Mouse (Mus musculus): ENCODE results near the gene Gm49383. TPM values are rescaled to one million over a fixed set of nuclear protein-coding genes. Genes with fewer than 3 reads are reported as not detected.
"Not testable (repeated sequence)": the region's sequence is repeated elsewhere in the genome, so short reads cannot be mapped to it uniquely, and the experiment has no call there.

Gm49383 gene
- total RNA-seq, 1 experiment, result 11.7 TPM

GRCm38 (mm10) chr12:69164904-69165303, 32.0 kb downstream of the Gm49383 start:
- no peak for DNase-seq (ENCODE audit: low read depth, low spot score)
- peaks cover 0 to 4% of the 10 kb centered on the region in 2 experiments for H3K4me1 ChIP-seq (ENCODE audit: control insufficient read depth in 2 of 2, insufficient read depth in 2 of 2, low read length in 2 of 2, poor library complexity in 1 of 2)
- no peak overlapping the region for H3K27ac ChIP-seq (ENCODE audit: insufficient read depth, low read depth, low read length, poor library complexity, severe bottlenecking)
- H3K36me3 ChIP-seq (ENCODE audit: control insufficient read depth, insufficient read depth, low read length, poor library complexity, severe bottlenecking), result no peaks in the 10 kb centered on the region
- no peak overlapping the region for H3K4me3 ChIP-seq (ENCODE audit: insufficient read depth in 1 of 2, low read depth in 1 of 2, low read length in 2 of 2, poor library complexity in 1 of 2, severe bottlenecking in 1 of 2)
- in situ Hi-C loops (cut with MboI; ENCODE audit: low sequenced_read_pairs in 2 of 2, unreplicated experiment in 2 of 2), result no loop called here
- no peak overlapping the region for H3K9ac ChIP-seq (ENCODE audit: insufficient read depth, low read depth, low read length, poor library complexity, severe bottlenecking)
- TF ChIP-seq HCFC1 (IDR thresholded peaks at IDR 0.05; ENCODE audit: borderline replicate concordance, insufficient read depth, low read length) (no peak), MAFK (IDR thresholded peaks at IDR 0.05; ENCODE audit: insufficient read depth, low read depth, low read length) (no peak), ZC3H11A (IDR thresholded peaks at IDR 0.05; ENCODE audit: borderline replicate concordance, low read depth, low read length) (no peak), CHD2 (IDR thresholded peaks at IDR 0.05; ENCODE audit: low read depth, low read length) (no peak), ZNF384 (IDR thresholded peaks at IDR 0.05; ENCODE audit: low read depth, low read length) (no peak)
- no peaks in the 10 kb centered on the region for H3K9me3 ChIP-seq (ENCODE audit: control insufficient read depth, insufficient read depth, low read depth, low read length)

GRCm38 (mm10) chr12:69163586-69163985, 33.3 kb downstream of the Gm49383 start:
- DNase-seq (ENCODE audit: low read depth, low spot score); H3K9me3 ChIP-seq (ENCODE audit: control insufficient read depth, insufficient read depth, low read depth, low read length); in situ Hi-C loops (cut with MboI; ENCODE audit: low sequenced_read_pairs in 2 of 2, unreplicated experiment in 2 of 2); H3K9ac ChIP-seq (ENCODE audit: insufficient read depth, low read depth, low read length, poor library complexity, severe bottlenecking); H3K27ac ChIP-seq (ENCODE audit: insufficient read depth, low read depth, low read length, poor library complexity, severe bottlenecking); H3K36me3 ChIP-seq (ENCODE audit: control insufficient read depth, insufficient read depth, low read length, poor library complexity, severe bottlenecking); H3K4me1 ChIP-seq (ENCODE audit: control insufficient read depth in 2 of 2, insufficient read depth in 2 of 2, low read length in 2 of 2, poor library complexity in 1 of 2); H3K4me3 ChIP-seq (ENCODE audit: insufficient read depth in 1 of 2, low read depth in 1 of 2, low read length in 2 of 2, poor library complexity in 1 of 2, severe bottlenecking in 1 of 2): not testable (repeated sequence)

GRCm38 (mm10) chr12:69160677-69161076, 36.2 kb downstream of the Gm49383 start:
- H3K4me1 ChIP-seq (ENCODE audit: control insufficient read depth in 2 of 2, insufficient read depth in 2 of 2, low read length in 2 of 2, poor library complexity in 1 of 2); in situ Hi-C loops (cut with MboI; ENCODE audit: low sequenced_read_pairs in 2 of 2, unreplicated experiment in 2 of 2); DNase-seq (ENCODE audit: low read depth, low spot score); H3K9ac ChIP-seq (ENCODE audit: insufficient read depth, low read depth, low read length, poor library complexity, severe bottlenecking); H3K4me3 ChIP-seq (ENCODE audit: insufficient read depth in 1 of 2, low read depth in 1 of 2, low read length in 2 of 2, poor library complexity in 1 of 2, severe bottlenecking in 1 of 2); H3K9me3 ChIP-seq (ENCODE audit: control insufficient read depth, insufficient read depth, low read depth, low read length); H3K27ac ChIP-seq (ENCODE audit: insufficient read depth, low read depth, low read length, poor library complexity, severe bottlenecking): not testable (repeated sequence)
- H3K36me3 ChIP-seq (ENCODE audit: control insufficient read depth, insufficient read depth, low read length, poor library complexity, severe bottlenecking), result peaks cover 14% of the 10 kb centered on the region

- in situ Hi-C loops (cut with MboI; ENCODE audit: low sequenced_read_pairs in 2 of 2, unreplicated experiment in 2 of 2), result no loop called here
- DNase-seq (ENCODE audit: low read depth, low spot score), result peak; percentile 84
- no peak overlapping the region for H3K27ac ChIP-seq (ENCODE audit: insufficient read depth, low read depth, low read length, poor library complexity, severe bottlenecking)
- no peaks in the 10 kb centered on the region for H3K9me3 ChIP-seq (ENCODE audit: control insufficient read depth, insufficient read depth, low read depth, low read length)
- H3K36me3 ChIP-seq (ENCODE audit: control insufficient read depth, insufficient read depth, low read length, poor library complexity, severe bottlenecking), result peaks cover 14% of the 10 kb centered on the region
- H3K4me1 ChIP-seq (ENCODE audit: control insufficient read depth in 2 of 2, insufficient read depth in 2 of 2, low read length in 2 of 2, poor library complexity in 1 of 2), result peaks cover 0 to 5% of the 10 kb centered on the region in 2 experiments; a peak in 3 of 4 replicates
- TF ChIP-seq CHD2 (IDR thresholded peaks at IDR 0.05; ENCODE audit: low read depth, low read length), result no peak
- TF ChIP-seq ZNF384 (IDR thresholded peaks at IDR 0.05; ENCODE audit: low read depth, low read length), result peak; percentile 67; the same call in 1 of the 2 replicates
- TF ChIP-seq MAFK (IDR thresholded peaks at IDR 0.05; ENCODE audit: insufficient read depth, low read depth, low read length), result no peak
- peak overlapping the region; percentile 19 to 59; a peak in 2 of 4 replicates for H3K4me3 ChIP-seq (ENCODE audit: insufficient read depth in 1 of 2, low read depth in 1 of 2, low read length in 2 of 2, poor library complexity in 1 of 2, severe bottlenecking in 1 of 2)
- no peak overlapping the region for H3K9ac ChIP-seq (ENCODE audit: insufficient read depth, low read depth, low read length, poor library complexity, severe bottlenecking)
Measured at GRCm38 (mm10) chr12:69159578-69159940, 37.3 kb downstream of the Gm49383 start.

GRCm38 (mm10) chr12:69158765-69159577, 37.9 kb downstream of the Gm49383 start, which contains the start of gene Rps29:
Gene Rps29, minus strand, starts transcription at chr12:69159186.
- H3K4me1 ChIP-seq (ENCODE audit: control insufficient read depth in 2 of 2, insufficient read depth in 2 of 2, low read length in 2 of 2, poor library complexity in 1 of 2); H3K9me3 ChIP-seq (ENCODE audit: control insufficient read depth, insufficient read depth, low read depth, low read length); in situ Hi-C loops (cut with MboI; ENCODE audit: low sequenced_read_pairs in 2 of 2, unreplicated experiment in 2 of 2): not testable (repeated sequence)
- Histone ChIP-seq H3K4me3 (ENCODE audit: insufficient read depth in 1 of 2, low read depth in 1 of 2, low read length in 2 of 2, poor library complexity in 1 of 2, severe bottlenecking in 1 of 2) (peak within 1 kb of the TSS; percentile 86 to 98), H3K27ac (ENCODE audit: insufficient read depth, low read depth, low read length, poor library complexity, severe bottlenecking) (peak within 1 kb of the TSS; percentile 89), H3K9ac (ENCODE audit: insufficient read depth, low read depth, low read length, poor library complexity, severe bottlenecking) (peak within 1 kb of the TSS; percentile 92), H3K36me3 (ENCODE audit: control insufficient read depth, insufficient read depth, low read length, poor library complexity, severe bottlenecking) (peaks cover 14% of the 10 kb centered on the region)
- peak; percentile 99 for DNase-seq (ENCODE audit: low read depth, low spot score)
- peak; percentile 26; the same call in 1 of the 2 replicates for TF ChIP-seq MAFK (IDR thresholded peaks at IDR 0.05; ENCODE audit: insufficient read depth, low read depth, low read length)
- TF ChIP-seq HCFC1 (IDR thresholded peaks at IDR 0.05; ENCODE audit: borderline replicate concordance, insufficient read depth, low read length), result peak; percentile 61; the same call in 1 of the 2 replicates
